Mouse (Mus musculus): ENCODE data around the gene Cacnb2.

The Cacnb2 gene

GRCm38 (mm10) chr2:14988451-14988850 lies 385.6 kb downstream of the Cacnb2 start:
- no peak for DNase-seq (ENCODE audit: low spot score)

GRCm38 (mm10) chr2:14989350-14989749 lies 386.5 kb downstream of the Cacnb2 start:
- DNase-seq (ENCODE audit: low spot score), result no peak

- DNase-seq (ENCODE audit: low spot score), result no peak
Measured at GRCm38 (mm10) chr2:14992531-14992930, 389.6 kb downstream of the Cacnb2 start.

- no peak for DNase-seq (ENCODE audit: low spot score)
Measured at GRCm38 (mm10) chr2:14996036-14996435, 393.1 kb downstream of the Cacnb2 start.

- DNase-seq (ENCODE audit: low spot score), result no peak
Measured at GRCm38 (mm10) chr2:14997836-14998235, 394.9 kb downstream of the Cacnb2 start.

- no peak for DNase-seq (ENCODE audit: low spot score)
Measured at GRCm38 (mm10) chr2:15007531-15007930, 404.6 kb downstream of the Cacnb2 start.

- DNase-seq (ENCODE audit: low spot score), result no peak
Measured at GRCm38 (mm10) chr2:15008072-15008471, 405.2 kb downstream of the Cacnb2 start.

- no peak for DNase-seq (ENCODE audit: low spot score)
Measured at GRCm38 (mm10) chr2:15026817-15027216, 423.9 kb downstream of the Cacnb2 start.

- DNase-seq (ENCODE audit: low spot score), result no peak
Measured at GRCm38 (mm10) chr2:15027816-15028215, 424.9 kb downstream of the Cacnb2 start.
